Mouse (Mus musculus) midbrain, embryonic 13.5 days (tissue): ENCODE measurements around the gene Arsg. TPM values are rescaled to one million over a fixed set of nuclear protein-coding genes. Genes with fewer than 3 reads are reported as not detected.
A peak's percentile ranks its signal among the peaks of the same experiment; 100 is the strongest.
"Not testable (repeated sequence)": the region's sequence is repeated elsewhere in the genome, so short reads cannot be mapped to it uniquely, and the experiment has no call there.

Source experiments
- ATAC-seq: fragments of 200-750 bp; cut with Nextera tagmentation; 2 replicates; pipeline ENCODE4 v1.8.0; 2017; ENCODE audit warnings: mild to moderate bottlenecking, moderate TSS enrichment, moderate library complexity
- H3K27ac ChIP-seq: fragments of 300-500 bp; sonication (generic); 2 replicates; pipeline ENCODE4 v1.5.1; 2015; ENCODE audit warnings: inconsistent platforms, mild to moderate bottlenecking, moderate library complexity
- H3K27me3 ChIP-seq: fragments of 300-500 bp; sonication (generic); 2 replicates; pipeline ENCODE4 v1.6.1; 2015; ENCODE audit warnings: mild to moderate bottlenecking, inconsistent platforms
- H3K36me3 ChIP-seq: fragments of 300-500 bp; sonication (generic); 2 replicates; pipeline ENCODE4 v1.6.1; 2015; ENCODE audit warnings: mild to moderate bottlenecking, inconsistent platforms
- H3K4me1 ChIP-seq: fragments of 300-500 bp; sonication (generic); replicated peaks from 2 replicates; pipeline ENCODE4 v1.6.1; 2015; ENCODE audit warnings: inconsistent platforms
- H3K4me2 ChIP-seq: fragments of 300-500 bp; sonication (generic); replicated peaks from 2 replicates; pipeline ENCODE4 v1.6.1; 2015; ENCODE audit warnings: moderate library complexity, mild to moderate bottlenecking, inconsistent platforms
- H3K4me3 ChIP-seq: fragments of 300-500 bp; sonication (generic); replicated peaks from 2 replicates; pipeline ENCODE4 v1.5.1; 2015; ENCODE audit warnings: mild to moderate bottlenecking, inconsistent platforms
- H3K9ac ChIP-seq: fragments of 300-500 bp; sonication (generic); replicated peaks from 2 replicates; pipeline ENCODE4 v1.6.1; 2015; ENCODE audit warnings: mild to moderate bottlenecking, inconsistent platforms
- H3K9me3 ChIP-seq: fragments of 300-500 bp; sonication (generic); 2 replicates; pipeline ENCODE4 v1.6.1; 2016; ENCODE audit warnings: mild to moderate bottlenecking, inconsistent platforms
- WGBS: fragments of 180-500 bp; shearing (Covaris S2); methylation state at CpG from one replicate; pipeline ENCODE4 v1.1.7; 2015; 5-methylcytosine and 5-hydroxymethylcytosine counted together
- polyA plus RNA-seq: library from polyadenylated mRNA; unstranded; fragments of >200 nt; fragmentation: Nextera tagmentation; extraction: Ambion mirVana; gene quantifications from 2 replicates; pipeline ENCODE4 v1.2.1, GENCODE M21; 2015

The Arsg gene
- polyA plus RNA-seq, 1 experiment from 2014 or later = 3.1 TPM

- Histone ChIP-seq H3K9ac (no peak overlapping the region), H3K27ac (no peak overlapping the region), H3K36me3 (no peaks in the 10 kb centered on the region), H3K9me3 (no peaks in the 10 kb centered on the region), H3K4me2 (no peak overlapping the region), H3K4me3 (no peak overlapping the region), H3K27me3 (0 out of 2 replicates have a peak, but pooled peaks cover 3% of the 10 kb centered on the region), H3K4me1 (peaks cover 15% of the 10 kb centered on the region)
- no peak for ATAC-seq
- WGBS = 70% methylated on average over 6 of the region's 6 CpGs
Observed at GRCm38 (mm10) chr11:109608976-109609625, 135.9 kb downstream of the Arsg start.

- peak overlapping the region; percentile 84 for H3K4me2 ChIP-seq
- H3K9ac ChIP-seq = peak overlapping the region; percentile 73
- peaks cover 15% of the 10 kb centered on the region for H3K4me1 ChIP-seq
- 0 out of 2 replicates have a peak, but pooled peaks cover 3% of the 10 kb centered on the region for H3K27me3 ChIP-seq
- no peaks in the 10 kb centered on the region for H3K9me3 ChIP-seq
- WGBS = 12% methylated on average over 9 of the region's 9 CpGs
- peak overlapping the region; percentile 58 for H3K4me3 ChIP-seq
- no peaks in the 10 kb centered on the region for H3K36me3 ChIP-seq
- ATAC-seq = no peak
- H3K27ac ChIP-seq = no peak overlapping the region
Observed at GRCm38 (mm10) chr11:109610046-109610794, 137.0 kb downstream of the Arsg start.

GRCm38 (mm10) chr11:109610795-109611302, 137.7 kb downstream of the Arsg start:
- WGBS = under 1% methylated on average over 26 of the region's 26 CpGs
- no peak; the same call in 1 of the 2 replicates for ATAC-seq
- Histone ChIP-seq H3K9ac (peak overlapping the region; percentile 73), H3K4me3 (peak overlapping the region; percentile 58), H3K4me1 (peaks cover 15% of the 10 kb centered on the region), H3K36me3 (no peaks in the 10 kb centered on the region), H3K27me3 (0 out of 2 replicates have a peak, but pooled peaks cover 3% of the 10 kb centered on the region), H3K27ac (peak overlapping the region; percentile 61; the same call in 1 of the 2 replicates), H3K4me2 (peak overlapping the region; percentile 84), H3K9me3 (no peaks in the 10 kb centered on the region)

- Histone ChIP-seq H3K4me3 (peak within 1 kb of the TSS; percentile 58), H3K4me2 (peak within 1 kb of the TSS; percentile 84), H3K27me3 (0 out of 2 replicates have a peak, but pooled peaks cover 3% of the 10 kb centered on the region), H3K9me3 (no peaks in the 10 kb centered on the region), H3K4me1 (peaks cover 15% of the 10 kb centered on the region), H3K36me3 (no peaks in the 10 kb centered on the region), H3K27ac (peak within 1 kb of the TSS; percentile 61; the same call in 1 of the 2 replicates), H3K9ac (peak within 1 kb of the TSS; percentile 73)
- peak; percentile 97 for ATAC-seq
- WGBS = under 1% methylated on average over 56 of the region's 58 CpGs
Observed at GRCm38 (mm10) chr11:109611303-109612149, 138.4 kb downstream of the Arsg start, which contains the start of gene Wipi1. Gene Wipi1 (minus strand): TSS chr11:109611967.

- Histone ChIP-seq H3K9me3 (no peaks in the 10 kb centered on the region), H3K4me2 (no peak overlapping the region), H3K4me1 (peaks cover 15% of the 10 kb centered on the region), H3K4me3 (no peak overlapping the region), H3K27ac (no peak overlapping the region), H3K9ac (no peak overlapping the region), H3K36me3 (no peaks in the 10 kb centered on the region), H3K27me3 (0 out of 2 replicates have a peak, but pooled peaks cover 3% of the 10 kb centered on the region)
- WGBS = 68% methylated on average over 7 of the region's 7 CpGs
- ATAC-seq = no peak
Observed at GRCm38 (mm10) chr11:109612871-109613529, 139.8 kb downstream of the Arsg start.

- Histone ChIP-seq H3K36me3 (no peaks in the 10 kb centered on the region), H3K9ac (no peak overlapping the region), H3K27me3 (0 out of 2 replicates have a peak, but pooled peaks cover 4% of the 10 kb centered on the region), H3K27ac (no peak overlapping the region), H3K4me1 (peaks cover 9% of the 10 kb centered on the region), H3K4me2 (no peak overlapping the region), H3K9me3 (no peaks in the 10 kb centered on the region), H3K4me3 (no peak overlapping the region)
- WGBS = 54% methylated on average over 9 of the region's 9 CpGs
- no peak for ATAC-seq
Observed at GRCm38 (mm10) chr11:109615286-109615685, 142.1 kb downstream of the Arsg start.

GRCm38 (mm10) chr11:109616352-109616751, 143.2 kb downstream of the Arsg start:
- Histone ChIP-seq H3K27me3 (0 out of 2 replicates have a peak, but pooled peaks cover 6% of the 10 kb centered on the region), H3K9me3 (no peaks in the 10 kb centered on the region), H3K9ac (no peak overlapping the region), H3K4me1 (0 out of 2 replicates have a peak, but pooled peaks cover 3% of the 10 kb centered on the region), H3K36me3 (no peaks in the 10 kb centered on the region), H3K4me2 (no peak overlapping the region), H3K4me3 (no peak overlapping the region), H3K27ac (no peak overlapping the region)
- ATAC-seq = no peak
- 88% methylated on average over 4 of the region's 4 CpGs for WGBS

- Histone ChIP-seq H3K4me2 (no peak overlapping the region), H3K4me3 (no peak overlapping the region), H3K4me1 (0 out of 2 replicates have a peak, but pooled peaks cover 3% of the 10 kb centered on the region), H3K27me3 (0 out of 2 replicates have a peak, but pooled peaks cover 6% of the 10 kb centered on the region), H3K27ac (no peak overlapping the region), H3K9ac (no peak overlapping the region), H3K9me3 (no peaks in the 10 kb centered on the region), H3K36me3 (no peaks in the 10 kb centered on the region)
- whole genome bisulfite sequencing = 75% methylated on average over 4 of the region's 4 CpGs
- no peak for ATAC-seq
Observed at GRCm38 (mm10) chr11:109616766-109617165, 143.6 kb downstream of the Arsg start.

GRCm38 (mm10) chr11:109619055-109619454, 145.9 kb downstream of the Arsg start:
- not testable (repeated sequence) for H3K9me3 ChIP-seq, H3K27me3 ChIP-seq, H3K36me3 ChIP-seq, H3K4me3 ChIP-seq, H3K4me1 ChIP-seq, H3K9ac ChIP-seq, H3K27ac ChIP-seq, ATAC-seq, H3K4me2 ChIP-seq
- WGBS = 37% methylated on average over 8 of the region's 8 CpGs

- 82% methylated on average over 6 of the region's 6 CpGs for WGBS
- no peaks in the 10 kb centered on the region for H3K36me3 ChIP-seq
- peaks cover 3% of the 10 kb centered on the region; the same call in 1 of the 2 replicates for H3K4me1 ChIP-seq
- no peaks in the 10 kb centered on the region for H3K9me3 ChIP-seq
- H3K27ac ChIP-seq = no peak overlapping the region
- no peak for ATAC-seq
- H3K9ac ChIP-seq = no peak overlapping the region
- no peak overlapping the region for H3K4me2 ChIP-seq
- H3K4me3 ChIP-seq = no peak overlapping the region
- H3K27me3 ChIP-seq = 0 out of 2 replicates have a peak, but pooled peaks cover 3% of the 10 kb centered on the region
Observed at GRCm38 (mm10) chr11:109620356-109620755, 147.2 kb downstream of the Arsg start.

GRCm38 (mm10) chr11:109621183-109621582, 148.0 kb downstream of the Arsg start:
- Histone ChIP-seq H3K9me3 (no peaks in the 10 kb centered on the region), H3K36me3 (no peaks in the 10 kb centered on the region), H3K4me3 (no peak overlapping the region), H3K4me1 (peaks cover 3% of the 10 kb centered on the region; the same call in 1 of the 2 replicates), H3K4me2 (no peak overlapping the region), H3K9ac (no peak overlapping the region), H3K27ac (no peak overlapping the region), H3K27me3 (0 out of 2 replicates have a peak, but pooled peaks cover 3% of the 10 kb centered on the region)
- 13% methylated on average over 2 of the region's 2 CpGs for WGBS
- no peak for ATAC-seq
